Comparison of ENCODE assay signal across 8 mouse cellular contexts in the genomic region with DNA sequence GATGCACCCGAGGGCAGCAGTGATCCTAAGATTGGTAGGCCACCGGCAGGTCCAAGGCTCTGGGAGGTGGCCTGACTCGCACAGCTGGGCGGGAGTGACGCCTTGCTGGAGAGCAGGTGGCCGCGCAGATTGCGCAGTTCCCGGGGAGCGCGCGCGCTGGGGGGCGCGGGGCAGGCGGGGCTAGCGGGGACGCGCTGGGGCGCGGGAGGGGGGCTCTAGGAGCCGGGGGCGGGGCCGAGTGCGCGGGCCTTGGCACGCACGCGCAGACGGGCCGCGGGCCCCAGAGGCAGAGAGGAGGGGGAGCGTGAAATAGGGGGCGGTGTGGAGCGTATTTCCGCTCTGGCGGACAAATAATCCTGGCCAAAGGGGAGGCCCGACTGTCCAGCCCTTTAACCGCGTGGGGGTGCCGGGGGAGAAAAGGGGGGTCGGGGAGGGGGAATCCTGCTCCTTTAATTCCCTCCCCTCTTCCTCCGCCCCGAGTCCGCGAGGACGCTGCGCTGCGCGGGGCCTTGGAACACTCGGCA. TPM values are rescaled to one million over a fixed set of nuclear protein-coding genes. Genes with fewer than 3 reads are reported as not detected.
DNase-seq lines count a peak whose midpoint lies in the region; ATAC-seq and TF ChIP-seq lines count a peak whose summit lies in the region.

No protein-coding gene starts in this region.

- peaks cover 2% of the 10 kb centered on the region for H3K79me3 ChIP-seq in C2C12 (ENCODE audit: low read depth)

- peak; percentile 71 for TF ChIP-seq POLR2A in embryonic fibroblast, embryonic 13.5 days (IDR thresholded peaks at IDR 0.05; ENCODE audit: low read depth, low read length)

- DNase-seq in brain, adult 2 months (ENCODE audit: low read depth, low spot score), result peak; percentile 99
- peak; percentile 97 for DNase-seq in heart, embryonic 10.5 days (ENCODE audit: low spot score)
- DNase-seq in midbrain, postnatal 0 days (ENCODE audit: low spot score), result peak; percentile 98
- DNase-seq in spleen, postnatal 10 days (ENCODE audit: low spot score in 2 of 2), result peak; percentile 76 to 92

- peak; percentile 92 for ATAC-seq in kidney, embryonic 14.5 days (ENCODE audit: low FRiP score, low TSS enrichment)
- peak; percentile 91 for ATAC-seq in limb, embryonic 15.5 days (ENCODE audit: insufficient number of reproducible peaks, low FRiP score, low TSS enrichment, low read depth)
- peak; percentile 90 for ATAC-seq in midbrain, postnatal 0 days (ENCODE audit: low FRiP score)

- no peaks in the 10 kb centered on the region for H3K36me3 ChIP-seq in C2C12 (ENCODE audit: control insufficient read depth, insufficient read depth)
- peaks cover 12% of the 10 kb centered on the region for H3K36me3 ChIP-seq in heart, embryonic 10.5 days
- H3K36me3 ChIP-seq in kidney, embryonic 14.5 days (ENCODE audit: control insufficient read depth, insufficient read depth, low read length), result peaks cover 7% of the 10 kb centered on the region
- H3K36me3 ChIP-seq in limb, embryonic 15.5 days, result peaks cover 8% of the 10 kb centered on the region; the same call in 1 of the 2 replicates
- H3K36me3 ChIP-seq in midbrain, postnatal 0 days (ENCODE audit: insufficient read depth, low read length), result no peaks in the 10 kb centered on the region

- no peak for TF ChIP-seq CTCF in C2C12 (IDR thresholded peaks at IDR 0.05; ENCODE audit: control insufficient read depth, insufficient read depth, insufficient read length)
- no peak for TF ChIP-seq CTCF in embryonic fibroblast, embryonic 13.5 days (IDR thresholded peaks at IDR 0.05; ENCODE audit: borderline replicate concordance, insufficient read depth, low read length)
- peak; percentile 47 for TF ChIP-seq CTCF in midbrain, postnatal 0 days (IDR thresholded peaks at IDR 0.05)

- peak overlapping the region; percentile 78 for H3K9ac ChIP-seq in kidney, embryonic 14.5 days (ENCODE audit: low read depth, low read length)
- peak overlapping the region; percentile 69 for H3K9ac ChIP-seq in limb, embryonic 15.5 days
- H3K9ac ChIP-seq in midbrain, postnatal 0 days (replicated peaks; ENCODE audit: low read length, poor library complexity, severe bottlenecking), result peak overlapping the region; percentile 88

- H3K9me3 ChIP-seq in heart, embryonic 10.5 days, result no peaks in the 10 kb centered on the region
- H3K9me3 ChIP-seq in kidney, embryonic 14.5 days (ENCODE audit: control insufficient read depth, low read length), result no peaks in the 10 kb centered on the region
- H3K9me3 ChIP-seq in limb, embryonic 15.5 days, result no peaks in the 10 kb centered on the region
- no peaks in the 10 kb centered on the region for H3K9me3 ChIP-seq in midbrain, postnatal 0 days (ENCODE audit: low read length)

- peak overlapping the region; percentile 79 for H3K4me2 ChIP-seq in kidney, embryonic 14.5 days (replicated peaks; ENCODE audit: low read depth, low read length)
- H3K4me2 ChIP-seq in limb, embryonic 15.5 days, result peak overlapping the region; percentile 84
- H3K4me2 ChIP-seq in midbrain, postnatal 0 days (ENCODE audit: low read depth, low read length, poor library complexity, severe bottlenecking), result peak overlapping the region; percentile 65

- no peaks in the 10 kb centered on the region for H3K27me3 ChIP-seq in C2C12 (ENCODE audit: control insufficient read depth, insufficient read depth, insufficient read length)
- H3K27me3 ChIP-seq in heart, embryonic 10.5 days (ENCODE audit: insufficient read depth, poor library complexity, severe bottlenecking), result no peaks in the 10 kb centered on the region
- H3K27me3 ChIP-seq in kidney, embryonic 14.5 days (ENCODE audit: control insufficient read depth, insufficient read depth, low read length), result no peaks in the 10 kb centered on the region
- no peaks in the 10 kb centered on the region for H3K27me3 ChIP-seq in limb, embryonic 15.5 days
- no peaks in the 10 kb centered on the region for H3K27me3 ChIP-seq in midbrain, postnatal 0 days (ENCODE audit: insufficient read depth, low read length)

- H3K4me3 ChIP-seq in C2C12 (ENCODE audit: insufficient read depth, poor library complexity, severe bottlenecking), result peak overlapping the region; percentile 61
- H3K4me3 ChIP-seq in embryonic fibroblast, embryonic 13.5 days (ENCODE audit: insufficient read depth, low read length), result peak overlapping the region; percentile 6; the same call in 1 of the 2 replicates
- peak overlapping the region; percentile 96 for H3K4me3 ChIP-seq in heart, embryonic 10.5 days
- peak overlapping the region; percentile 53 for H3K4me3 ChIP-seq in kidney, embryonic 14.5 days (ENCODE audit: low read length)
- peak overlapping the region; percentile 74 for H3K4me3 ChIP-seq in limb, embryonic 15.5 days
- H3K4me3 ChIP-seq in midbrain, postnatal 0 days (ENCODE audit: low read depth, low read length), result peak overlapping the region; percentile 71

- under 1% methylated on average over 43 of the region's 51 CpGs for WGBS in heart, embryonic 10.5 days
- under 1% methylated on average over 42 of the region's 51 CpGs for WGBS in kidney, embryonic 14.5 days
- under 1% methylated on average over 40 of the region's 51 CpGs for WGBS in limb, embryonic 15.5 days
- WGBS in midbrain, postnatal 0 days, result under 1% methylated on average over 26 of the region's 51 CpGs

- peak overlapping the region; percentile 14; the same call in 1 of the 2 replicates for H3K27ac ChIP-seq in embryonic fibroblast, embryonic 13.5 days (ENCODE audit: insufficient read depth, low read length)
- H3K27ac ChIP-seq in heart, embryonic 10.5 days, result peak overlapping the region; percentile 99
- H3K27ac ChIP-seq in kidney, embryonic 14.5 days (ENCODE audit: low read depth, low read length), result peak overlapping the region; percentile 75
- H3K27ac ChIP-seq in limb, embryonic 15.5 days, result peak overlapping the region; percentile 93
- H3K27ac ChIP-seq in midbrain, postnatal 0 days (ENCODE audit: low read depth, low read length), result peak overlapping the region; percentile 92

- no peaks in the 10 kb centered on the region for H3K4me1 ChIP-seq in embryonic fibroblast, embryonic 13.5 days (ENCODE audit: control insufficient read depth, insufficient read depth, low read length)
- peaks cover 40% of the 10 kb centered on the region for H3K4me1 ChIP-seq in heart, embryonic 10.5 days
- H3K4me1 ChIP-seq in kidney, embryonic 14.5 days (ENCODE audit: control insufficient read depth, insufficient read depth, low read length), result peaks cover 10% of the 10 kb centered on the region
- H3K4me1 ChIP-seq in limb, embryonic 15.5 days, result peaks cover 33% of the 10 kb centered on the region
- peaks cover 18% of the 10 kb centered on the region for H3K4me1 ChIP-seq in midbrain, postnatal 0 days (ENCODE audit: insufficient read depth, low read length)

- peaks cover 33% of the 10 kb centered on the region for H3K79me2 ChIP-seq in C2C12 (ENCODE audit: control insufficient read depth, insufficient read depth)

- H3ac ChIP-seq in C2C12 (ENCODE audit: control insufficient read depth, insufficient read length, low read depth), result peak overlapping the region; percentile 46

RNA-seq across cellular contexts. Expression of gene C2, which starts 3.9 kb away (rescaled TPM):
- polyA plus RNA-seq in C2C12 (2012; fragmentation: generic; extraction: Trizol), result 0.32 TPM
- polyA plus RNA-seq in embryonic fibroblast, embryonic 13.5 days (2011; ENCODE audit: insufficient read length, low read depth, missing spikeins), result 3.0 and 6.6 TPM in 2 replicates
- 0.67 and 1.6 TPM in 2 replicates for polyA plus RNA-seq in heart, embryonic 10.5 days (2016; fragmentation: Nextera tagmentation; extraction: Ambion mirVana)
- 1.7 and 1.9 TPM in 2 replicates for polyA plus RNA-seq in kidney, embryonic 14.5 days (2014; fragmentation: Nextera tagmentation; extraction: Ambion mirVana)
- polyA plus RNA-seq in limb, embryonic 15.5 days (2015; fragmentation: Nextera tagmentation; extraction: Ambion mirVana), result 4.6 and 5.2 TPM in 2 replicates
- total RNA-seq in midbrain, postnatal 0 days (2014; rRNA removed), result 2.9 and 3.1 TPM in 2 replicates
- polyA plus RNA-seq in midbrain, postnatal 0 days (2015; fragmentation: Nextera tagmentation; extraction: Ambion mirVana), result 6.0 and 7.0 TPM in 2 replicates

RNA-seq across cellular contexts. Expression of gene Ehmt2, which starts 4.1 kb away (rescaled TPM):
- polyA plus RNA-seq in C2C12 (2012; fragmentation: generic; extraction: Trizol), result 106 TPM
- 84.7 and 94.2 TPM in 2 replicates for polyA plus RNA-seq in embryonic fibroblast, embryonic 13.5 days (2011; ENCODE audit: insufficient read length, low read depth, missing spikeins)
- 46.3 and 66.0 TPM in 2 replicates for polyA plus RNA-seq in heart, embryonic 10.5 days (2016; fragmentation: Nextera tagmentation; extraction: Ambion mirVana)
- 70.5 and 76.9 TPM in 2 replicates for polyA plus RNA-seq in kidney, embryonic 14.5 days (2014; fragmentation: Nextera tagmentation; extraction: Ambion mirVana)
- 64.6 and 78.1 TPM in 2 replicates for polyA plus RNA-seq in limb, embryonic 15.5 days (2015; fragmentation: Nextera tagmentation; extraction: Ambion mirVana)
- total RNA-seq in midbrain, postnatal 0 days (2014; rRNA removed), result 312 and 375 TPM in 2 replicates
- polyA plus RNA-seq in midbrain, postnatal 0 days (2015; fragmentation: Nextera tagmentation; extraction: Ambion mirVana), result 58.8 and 69.0 TPM in 2 replicates

RNA-seq across cellular contexts. Expression of gene Gm20547, which starts 12.3 kb away (rescaled TPM):
- polyA plus RNA-seq in C2C12 (2012; fragmentation: generic; extraction: Trizol), result not detected
- 0.58 TPM in 1 of 2 replicates, not detected in the other for polyA plus RNA-seq in embryonic fibroblast, embryonic 13.5 days (2011; ENCODE audit: insufficient read length, low read depth, missing spikeins)
- polyA plus RNA-seq in heart, embryonic 10.5 days (2016; fragmentation: Nextera tagmentation; extraction: Ambion mirVana), result not detected in 2 replicates
- not detected in 2 replicates for polyA plus RNA-seq in kidney, embryonic 14.5 days (2014; fragmentation: Nextera tagmentation; extraction: Ambion mirVana)
- not detected in 2 replicates for polyA plus RNA-seq in limb, embryonic 15.5 days (2015; fragmentation: Nextera tagmentation; extraction: Ambion mirVana)
- total RNA-seq in midbrain, postnatal 0 days (2014; rRNA removed), result not detected in 2 replicates
- polyA plus RNA-seq in midbrain, postnatal 0 days (2015; fragmentation: Nextera tagmentation; extraction: Ambion mirVana), result 0.10 and 0.25 TPM in 2 replicates

RNA-seq across cellular contexts. Expression of gene Zbtb12, which starts 14.9 kb away (rescaled TPM):
- polyA plus RNA-seq in C2C12 (2012; fragmentation: generic; extraction: Trizol), result 15.2 TPM
- polyA plus RNA-seq in embryonic fibroblast, embryonic 13.5 days (2011; ENCODE audit: insufficient read length, low read depth, missing spikeins), result 12.3 and 16.2 TPM in 2 replicates
- 2.2 and 4.1 TPM in 2 replicates for polyA plus RNA-seq in heart, embryonic 10.5 days (2016; fragmentation: Nextera tagmentation; extraction: Ambion mirVana)
- polyA plus RNA-seq in kidney, embryonic 14.5 days (2014; fragmentation: Nextera tagmentation; extraction: Ambion mirVana), result 2.1 and 3.7 TPM in 2 replicates
- 1.7 and 2.8 TPM in 2 replicates for polyA plus RNA-seq in limb, embryonic 15.5 days (2015; fragmentation: Nextera tagmentation; extraction: Ambion mirVana)
- 36.9 and 39.1 TPM in 2 replicates for total RNA-seq in midbrain, postnatal 0 days (2014; rRNA removed)
- polyA plus RNA-seq in midbrain, postnatal 0 days (2015; fragmentation: Nextera tagmentation; extraction: Ambion mirVana), result 7.0 and 8.1 TPM in 2 replicates

RNA-seq across cellular contexts. Expression of gene Slc44a4, which starts 20.1 kb away (rescaled TPM):
- polyA plus RNA-seq in C2C12 (2012; fragmentation: generic; extraction: Trizol), result 0.06 TPM
- polyA plus RNA-seq in embryonic fibroblast, embryonic 13.5 days (2011; ENCODE audit: insufficient read length, low read depth, missing spikeins), result not detected in 2 replicates
- polyA plus RNA-seq in heart, embryonic 10.5 days (2016; fragmentation: Nextera tagmentation; extraction: Ambion mirVana), result 0.10 and 0.41 TPM in 2 replicates
- polyA plus RNA-seq in kidney, embryonic 14.5 days (2014; fragmentation: Nextera tagmentation; extraction: Ambion mirVana), result 5.4 and 7.7 TPM in 2 replicates
- polyA plus RNA-seq in limb, embryonic 15.5 days (2015; fragmentation: Nextera tagmentation; extraction: Ambion mirVana), result 0.17 TPM in 1 of 2 replicates, not detected in the other
- 0.49 TPM in 1 of 2 replicates, not detected in the other for total RNA-seq in midbrain, postnatal 0 days (2014; rRNA removed)
- 0.11 TPM in 1 of 2 replicates, not detected in the other for polyA plus RNA-seq in midbrain, postnatal 0 days (2015; fragmentation: Nextera tagmentation; extraction: Ambion mirVana)

Comparison
In these comparisons a context has a peak if more than half of its experiments do, and no peak if none do; other contexts are left out.
1. Peak in every context shown above with its lines: DNase-seq, ATAC-seq, H3K4me3 ChIP-seq and H3K27ac ChIP-seq.
2. H3K4me3 ChIP-seq: peak in every context shown above with its lines; median percentile 96 in heart, embryonic 10.5 days; 74 in limb, embryonic 15.5 days; 71 in midbrain, postnatal 0 days; 61 in C2C12; 53 in kidney, embryonic 14.5 days; 6 in embryonic fibroblast, embryonic 13.5 days.
3. H3K27ac ChIP-seq: peak in every context shown above with its lines; median percentile 99 in heart, embryonic 10.5 days; 93 in limb, embryonic 15.5 days; 92 in midbrain, postnatal 0 days; 75 in kidney, embryonic 14.5 days; 14 in embryonic fibroblast, embryonic 13.5 days.